Mouse (Mus musculus) heart, adult 2 months (tissue): ENCODE measurements around the gene Ppt1.

Experiments
- CTCF ChIP-seq: fragments of 200-600 bp; IDR thresholded peaks from 2 replicates; pipeline ENCODE4 v1.8.1; 2022; ENCODE audit warnings: antibody characterized with exemption, mild to moderate bottlenecking, moderate library complexity
- EP300 ChIP-seq: fragments of 200-500 bp; IDR thresholded peaks from 2 replicates; pipeline ENCODE4 v1.6.1; 2011; ENCODE audit warnings: low read depth, low read length, control low read depth; ENCODE audit not compliant: insufficient read depth
- POLR2A ChIP-seq: fragments of 200-500 bp; IDR thresholded peaks from 2 replicates; pipeline ENCODE4 v1.6.1; 2011; ENCODE audit warnings: mild to moderate bottlenecking, low read depth, low read length, control low read depth; ENCODE audit not compliant: insufficient read depth

- TF ChIP-seq CTCF (peak; percentile 25), EP300 (no peak), POLR2A (no peak)
Measured at GRCm38 (mm10) chr4:122878333-122879070, 42.5 kb downstream of the Ppt1 start.
